Mouse (Mus musculus) neural tube, embryonic 14.5 days (tissue): ENCODE results near the gene Riok1. TPM values are rescaled to one million over a fixed set of nuclear protein-coding genes. Genes with fewer than 3 reads are reported as not detected.

Source experiments
- ATAC-seq: fragments of 200-750 bp; cut with Nextera tagmentation; 2 replicates; pipeline ENCODE4 v1.8.0; 2017; ENCODE audit warnings: low read depth, mild to moderate bottlenecking, moderate TSS enrichment, moderate library complexity
- H3K27ac ChIP-seq: fragments of 300-500 bp; sonication (generic); 2 replicates; pipeline ENCODE4 v1.5.1; 2014; ENCODE audit warnings: low read depth, mild to moderate bottlenecking, control low read depth, low read length, moderate library complexity, mixed read lengths
- H3K27me3 ChIP-seq: fragments of 300-500 bp; sonication (generic); 2 replicates; pipeline ENCODE4 v1.6.1; 2014; ENCODE audit warnings: low read length; ENCODE audit not compliant: control insufficient read depth, insufficient read depth
- H3K36me3 ChIP-seq: fragments of 300-500 bp; sonication (generic); 2 replicates; pipeline ENCODE4 v1.6.1; 2014; ENCODE audit warnings: low read length, mixed read lengths; ENCODE audit not compliant: control insufficient read depth, insufficient read depth
- H3K4me1 ChIP-seq: fragments of 300-500 bp; sonication (generic); 2 replicates; pipeline ENCODE4 v1.6.1; 2014; ENCODE audit warnings: low read length; ENCODE audit not compliant: control insufficient read depth, insufficient read depth
- H3K4me2 ChIP-seq: fragments of 300-500 bp; sonication (generic); 2 replicates; pipeline ENCODE4 v1.6.1; 2014; ENCODE audit warnings: mild to moderate bottlenecking, low read depth, low read length, control low read depth
- H3K4me3 ChIP-seq: fragments of 300-500 bp; sonication (generic); 2 replicates; pipeline ENCODE4 v1.5.1; 2014; ENCODE audit warnings: low read depth, low read length, control low read depth, mixed read lengths
- H3K9ac ChIP-seq: fragments of 300-500 bp; sonication (generic); replicated peaks from 2 replicates; pipeline ENCODE4 v1.6.1; 2014; ENCODE audit warnings: low read depth, mild to moderate bottlenecking, control low read depth, low read length, mixed read lengths
- H3K9me3 ChIP-seq: fragments of 300-500 bp; sonication (generic); 2 replicates; pipeline ENCODE4 v1.6.1; 2016; ENCODE audit warnings: low read length; ENCODE audit not compliant: control insufficient read depth
- WGBS: fragments of 180-500 bp; shearing (Covaris S2); extraction: QIAGEN DNeasy Blood & Tissue Kit; methylation state at CpG from one replicate; pipeline ENCODE4 v1.1.7; 2014; 5-methylcytosine and 5-hydroxymethylcytosine counted together
- microRNA-seq: library from miRNA; unstranded; fragments of <30 nt; microRNA quantifications from one replicate; pipeline ENCODE4, GENCODE M21; 2016
- polyA plus RNA-seq: library from polyadenylated mRNA; unstranded; fragments of >200 nt; fragmentation: Nextera tagmentation; extraction: Ambion mirVana; gene quantifications from 2 replicates; pipeline ENCODE4 v1.2.1, GENCODE M21; 2014

The Riok1 gene
- polyA plus RNA-seq, 1 experiment from 2014 or later: 57.5 TPM

DNA sequence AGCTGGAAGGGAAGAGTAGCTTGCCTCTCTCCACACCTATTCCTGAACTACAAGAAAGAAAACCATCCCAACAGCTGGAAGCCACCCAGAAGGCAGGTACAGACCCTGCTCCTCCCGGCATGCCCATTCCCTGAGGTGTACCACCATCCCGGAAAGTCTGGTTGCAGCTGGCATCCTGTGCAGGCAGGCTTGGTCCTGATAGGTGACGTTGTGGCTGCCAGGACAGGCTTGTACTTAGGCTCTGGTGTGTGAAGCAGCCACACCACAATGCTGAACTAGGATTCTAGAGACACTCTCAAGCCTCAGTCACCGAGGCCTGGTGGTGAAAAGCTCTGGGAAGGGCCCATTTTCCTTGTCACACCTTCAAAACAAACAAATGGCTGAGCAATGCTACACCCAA is 59.4 kb downstream of the Riok1 start:
- ATAC-seq: no peak
- no peak overlapping the region for H3K4me3 ChIP-seq
- no peak overlapping the region for H3K4me2 ChIP-seq
- H3K9me3 ChIP-seq: no peaks in the 10 kb centered on the region
- H3K36me3 ChIP-seq: no peaks in the 10 kb centered on the region
- no peak overlapping the region for H3K9ac ChIP-seq
- no peaks in the 10 kb centered on the region for H3K4me1 ChIP-seq
- H3K27me3 ChIP-seq: no peaks in the 10 kb centered on the region
- H3K27ac ChIP-seq: no peak overlapping the region
- WGBS: 77% methylated on average over 4 of the region's 4 CpGs

DNA sequence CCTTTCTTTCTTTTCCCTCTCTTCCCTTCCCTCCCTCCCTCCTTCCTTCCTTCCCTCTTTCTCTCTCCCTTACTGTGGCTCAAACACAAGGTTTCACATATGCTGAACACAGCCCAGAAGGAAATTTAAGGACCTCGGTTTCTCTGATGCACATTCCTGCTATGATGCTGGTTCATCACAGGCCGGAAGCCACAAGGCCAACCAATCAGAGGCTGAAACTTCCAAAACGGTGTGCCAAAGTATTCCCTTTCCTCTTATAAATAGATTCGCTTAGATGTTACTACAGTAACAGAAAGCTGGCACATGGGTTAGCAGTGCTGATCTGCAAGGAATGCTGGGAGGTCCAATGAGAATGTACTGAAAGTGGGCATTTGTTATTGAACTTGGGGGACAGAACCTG is 66.6 kb downstream of the Riok1 start:
- H3K27ac ChIP-seq: no peak overlapping the region
- H3K4me1 ChIP-seq: no peaks in the 10 kb centered on the region
- WGBS: 81% methylated on average over 4 of the region's 4 CpGs
- H3K4me3 ChIP-seq: no peak overlapping the region
- H3K36me3 ChIP-seq: no peaks in the 10 kb centered on the region
- H3K9ac ChIP-seq: no peak overlapping the region
- no peak overlapping the region for H3K4me2 ChIP-seq
- H3K27me3 ChIP-seq: no peaks in the 10 kb centered on the region
- no peak for ATAC-seq
- no peaks in the 10 kb centered on the region for H3K9me3 ChIP-seq

DNA sequence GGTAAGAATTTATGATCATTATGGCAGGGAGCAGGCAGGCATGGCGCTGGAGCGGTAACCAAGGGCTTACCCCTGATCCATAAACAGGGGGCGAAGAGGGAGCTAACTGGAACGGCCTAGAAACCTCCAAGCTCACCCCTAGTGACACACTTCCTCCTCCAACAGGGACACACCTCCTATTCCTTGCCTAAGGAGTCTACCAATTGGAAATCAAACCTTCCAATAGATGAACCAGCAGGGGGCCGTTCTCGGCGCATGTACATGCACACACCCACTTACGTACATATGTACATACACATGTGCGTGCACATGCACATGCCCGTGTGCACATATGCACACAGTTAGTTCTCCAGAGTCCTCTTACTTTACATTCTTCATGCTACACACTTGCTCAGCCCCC is 67.7 kb downstream of the Riok1 start:
- no peaks in the 10 kb centered on the region for H3K36me3 ChIP-seq
- no peaks in the 10 kb centered on the region for H3K27me3 ChIP-seq
- no peaks in the 10 kb centered on the region for H3K4me1 ChIP-seq
- no peak for ATAC-seq
- no peak overlapping the region for H3K9ac ChIP-seq
- no peaks in the 10 kb centered on the region; the same call in 1 of the 2 replicates for H3K9me3 ChIP-seq
- H3K4me3 ChIP-seq: no peak overlapping the region
- no peak overlapping the region for H3K4me2 ChIP-seq
- H3K27ac ChIP-seq: no peak overlapping the region
- 87% methylated on average over 10 of the region's 10 CpGs for WGBS

DNA sequence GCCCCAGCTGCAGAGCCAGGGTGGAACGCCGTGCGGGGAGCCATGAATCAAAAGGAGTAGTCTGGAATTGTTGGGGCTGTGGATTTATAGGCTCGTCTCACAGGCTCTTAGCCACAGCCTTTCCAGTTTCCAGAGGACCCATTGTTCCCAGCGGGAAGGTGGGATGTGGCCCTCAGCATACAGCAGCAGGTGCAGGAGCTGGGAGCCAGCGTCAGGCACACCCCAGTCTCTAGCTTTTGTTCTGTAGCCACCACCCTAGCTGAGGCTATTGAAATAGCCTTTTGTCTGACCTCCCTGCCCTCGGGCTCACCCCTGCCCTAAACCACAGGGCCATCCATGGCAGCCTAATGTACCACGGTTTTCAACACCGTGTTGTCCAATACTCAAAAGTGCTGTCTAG is 72.3 kb downstream of the Riok1 start:
- no peak for ATAC-seq
- no peaks in the 10 kb centered on the region; the same call in 1 of the 2 replicates for H3K9me3 ChIP-seq
- H3K36me3 ChIP-seq: no peaks in the 10 kb centered on the region
- no peak overlapping the region for H3K9ac ChIP-seq
- H3K4me1 ChIP-seq: no peaks in the 10 kb centered on the region
- no peaks in the 10 kb centered on the region for H3K27me3 ChIP-seq
- no peak overlapping the region for H3K4me3 ChIP-seq
- H3K27ac ChIP-seq: no peak overlapping the region
- H3K4me2 ChIP-seq: no peak overlapping the region
- WGBS: 46% methylated on average over 9 of the region's 9 CpGs

Small RNAs within 50 kb of the gene (microRNA-seq; reads per million reads assigned to microRNA genes)
- gene Gm27387: not detected

Other genes with a start within 250 kb of the Riok1 start
- 53.0 and 69.3 TPM in 2 replicates for gene Ssr1, start 42.8 kb upstream of the Riok1 start, polyA plus RNA-seq
- gene Cage1, start 74 bp downstream of the Riok1 start, polyA plus RNA-seq: 2.0 and 2.7 TPM in 2 replicates
- gene Dsp, start 114.3 kb downstream of the Riok1 start, polyA plus RNA-seq: 0.08 and 0.15 TPM in 2 replicates
- 32.9 and 34.5 TPM in 2 replicates for gene Snrnp48, start 167.9 kb downstream of the Riok1 start, polyA plus RNA-seq